ENCODE assay signal across 8 mouse cellular contexts in genomic region chr1:58973366-58974221, GRCm38 (mm10). TPM values are rescaled to one million over a fixed set of nuclear protein-coding genes. Genes with fewer than 3 reads are reported as not detected.
DNase-seq lines count a peak whose midpoint lies in the region; ATAC-seq lines count a peak whose summit lies in the region.

Trak2 (minus strand) TSS chr1:58973430.
Stradb (plus strand) TSS chr1:58973522.

- peak within 1 kb of the TSS; percentile 92 for H3K9ac ChIP-seq in hindbrain, embryonic 16.5 days (ENCODE audit: low read depth, low read length)

- DNase-seq in T-cell, adult 2 months (ENCODE audit: low spot score) = peak; percentile 98
- peak; percentile 91 to 93 for DNase-seq in cerebellum, postnatal 36 days
- DNase-seq in gastrocnemius, adult 18-20 months (ENCODE audit: low spot score) = peak; percentile 97
- DNase-seq in left cerebral cortex, adult 18-20 months (ENCODE audit: low spot score in 2 of 2) = peak; percentile 95 to 96
- DNase-seq in right cerebral cortex, adult 18-20 months = peak; percentile 97
- DNase-seq in urinary bladder, postnatal 10 days (ENCODE audit: low spot score) = peak; percentile 53

- H3K4me1 ChIP-seq in hindbrain, embryonic 16.5 days (ENCODE audit: control insufficient read depth, insufficient read depth, low read depth, low read length) = peaks cover 32% of the 10 kb centered on the region

- peaks cover 46% of the 10 kb centered on the region for H3K79me2 ChIP-seq in macrophage (ENCODE audit: inconsistent target)

- 0% methylated on average over 57 of the region's 69 CpGs for WGBS in hindbrain, embryonic 16.5 days
- under 1% methylated on average over 68 of the region's 69 CpGs for WGBS in macrophage (ENCODE audit: missing documents)

- H3K4me2 ChIP-seq in hindbrain, embryonic 16.5 days (ENCODE audit: low read length) = peak within 1 kb of the TSS; percentile 73

- peak within 1 kb of the TSS; percentile 87 for H3K27ac ChIP-seq in hindbrain, embryonic 16.5 days (ENCODE audit: low read depth, low read length)
- H3K27ac ChIP-seq in macrophage = peak within 1 kb of the TSS; percentile 58

- peak within 1 kb of the TSS; percentile 83 for H3K4me3 ChIP-seq in hindbrain, embryonic 16.5 days (ENCODE audit: low read length)
- peak within 1 kb of the TSS; percentile 96 for H3K4me3 ChIP-seq in macrophage (ENCODE audit: inconsistent target)

- no peaks in the 10 kb centered on the region for H3K27me3 ChIP-seq in hindbrain, embryonic 16.5 days (replicated peaks; ENCODE audit: control insufficient read depth, insufficient read depth, low read length)

- ATAC-seq in hindbrain, embryonic 16.5 days = peak; percentile 97

- H3K36me3 ChIP-seq in hindbrain, embryonic 16.5 days (ENCODE audit: control insufficient read depth, insufficient read depth, low read length) = 0 out of 2 replicates have a peak, but pooled peaks cover 3% of the 10 kb centered on the region
- no peaks in the 10 kb centered on the region for H3K36me3 ChIP-seq in macrophage (ENCODE audit: inconsistent target)

- H3K9me3 ChIP-seq in hindbrain, embryonic 16.5 days (ENCODE audit: control insufficient read depth, low read length) = no peaks in the 10 kb centered on the region

RNA-seq across cellular contexts. Expression of gene Trak2, which starts in this region (rescaled TPM):
- 10 to 100 TPM; 56.1 to 83.1 TPM for total RNA-seq in gastrocnemius, adult 18-20 months (2021)
- polyA plus RNA-seq in hindbrain, embryonic 16.5 days (2015; fragmentation: Nextera tagmentation; extraction: Ambion mirVana) = 15.0 and 18.7 TPM in 2 replicates
- 100 to 1,000 TPM; 123 TPM for total RNA-seq in left cerebral cortex, adult 18-20 months (2021)
- 10 to 100 TPM; 24.0 to 56.6 (median 35.5) TPM for total RNA-seq in macrophage (2018; cell fraction: chromatin; rRNA removed)
- 10 to 100 TPM; 20.0 to 29.2 (median 24.8) TPM for total RNA-seq in macrophage (2018; cell fraction: cytosol; rRNA removed)
- 10 to 100 TPM; 22.4 to 51.2 (median 32.6) TPM for total RNA-seq in macrophage (2018; cell fraction: nucleus; rRNA removed)
- polyA plus RNA-seq in macrophage (2018) = 15.8 to 20.6 TPM (median 16.0 TPM) in 3 replicates

RNA-seq across cellular contexts. Expression of gene Stradb, which starts in this region (rescaled TPM):
- total RNA-seq in gastrocnemius, adult 18-20 months (2021) = 100 to 1,000 TPM; 117 to 129 TPM
- 106 and 108 TPM in 2 replicates for polyA plus RNA-seq in hindbrain, embryonic 16.5 days (2015; fragmentation: Nextera tagmentation; extraction: Ambion mirVana)
- 10 to 100 TPM; 53.8 to 54.6 TPM for total RNA-seq in left cerebral cortex, adult 18-20 months (2021)
- 10 to 100 TPM in 21 of 26 experiments, 1 to 10 TPM in 5; 4.8 to 33.7 (median 15.2) TPM for total RNA-seq in macrophage (2018; cell fraction: chromatin; rRNA removed)
- total RNA-seq in macrophage (2018; cell fraction: cytosol; rRNA removed) = 10 to 100 TPM; 11.2 to 19.9 (median 14.3) TPM
- total RNA-seq in macrophage (2018; cell fraction: nucleus; rRNA removed) = 10 to 100 TPM in 16 of 26 experiments, 1 to 10 TPM in 10; 4.2 to 31.5 (median 12.6) TPM
- polyA plus RNA-seq in macrophage (2018) = 14.5 to 18.3 TPM (median 15.9 TPM) in 3 replicates

Comparison
In these comparisons a context has a peak if more than half of its experiments do, and no peak if none do; other contexts are left out.
1. Peak in every context shown above with its lines: DNase-seq, ATAC-seq, H3K4me3 ChIP-seq and H3K27ac ChIP-seq.